ENCODE assay signal across 3 mouse cellular contexts in the genomic region with DNA sequence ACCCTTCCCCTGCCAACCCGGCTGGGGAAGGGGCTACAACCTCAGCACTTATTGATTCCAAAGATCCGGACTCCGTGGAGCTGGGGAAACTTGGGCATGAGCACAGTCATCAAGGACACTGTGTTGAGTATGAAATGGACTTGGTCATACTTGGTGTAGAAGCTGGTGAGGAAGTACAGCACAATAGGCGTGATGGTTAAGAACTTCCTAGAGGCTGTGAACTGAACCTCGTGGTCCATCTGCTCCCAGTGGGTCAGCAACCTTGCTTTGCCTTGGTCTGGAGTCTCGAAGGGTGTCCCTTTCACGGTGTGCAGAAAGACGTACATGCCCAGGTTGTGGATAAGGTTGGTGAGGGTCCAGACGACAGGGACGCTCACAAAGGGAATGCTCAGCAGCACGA. TPM values are rescaled to one million over a fixed set of nuclear protein-coding genes. Genes with fewer than 3 reads are reported as not detected.
"Had no signal": no experiment of that assay in that cellular context is flagged by ENCODE, and none has a peak within 500 bp of the region (broad histone marks: within the 10 kb centered on the region; RNA-seq: fewer than 3 reads in every experiment).

No protein-coding gene starts in this region.

RNA-seq across cellular contexts. Expression of a gene that starts 20.4 kb away (rescaled TPM):
- total RNA-seq: common myeloid progenitor, adult 5-6 weeks; granulocyte monocyte progenitor cell, adult 5-6 weeks had no signal
- polyA plus RNA-seq: erythroblast, embryonic 14.5 days had no signal
